Mouse (Mus musculus) MN1 (cell line): ENCODE measurements around the gene Flt3l.
A peak's percentile ranks its signal among the peaks of the same experiment; 100 is the strongest.
"Not testable (repeated sequence)": the region's sequence is repeated elsewhere in the genome, so short reads cannot be mapped to it uniquely, and the experiment has no call there.

Experiments used
- DNase-seq: peaks from one replicate; pipeline ENCODE4 v3.0.0-alpha.2; 2016; ENCODE audit warnings: low spot score

Flt3l gene

DNA sequence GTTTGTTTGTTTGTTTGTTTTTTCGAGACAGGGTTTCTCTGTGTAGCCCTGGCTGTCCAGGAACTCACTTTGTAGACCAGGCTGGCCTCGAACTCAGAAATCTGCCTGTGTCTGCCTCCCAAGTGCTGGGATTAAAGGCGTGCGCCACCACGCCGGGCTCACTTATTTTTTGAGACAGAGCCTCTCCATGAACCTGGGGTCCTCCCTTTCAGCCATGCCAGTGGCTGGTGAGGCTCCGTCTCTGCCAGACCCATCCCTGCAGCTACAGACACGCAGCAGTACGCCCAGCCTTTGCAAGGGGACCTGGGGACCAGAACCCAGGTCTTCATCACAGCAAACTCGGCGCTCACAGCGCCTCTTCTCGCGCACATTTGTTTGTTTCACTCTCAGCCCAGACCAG, 40.3 kb downstream of the Flt3l start:
- not testable (repeated sequence) for DNase-seq

DNA sequence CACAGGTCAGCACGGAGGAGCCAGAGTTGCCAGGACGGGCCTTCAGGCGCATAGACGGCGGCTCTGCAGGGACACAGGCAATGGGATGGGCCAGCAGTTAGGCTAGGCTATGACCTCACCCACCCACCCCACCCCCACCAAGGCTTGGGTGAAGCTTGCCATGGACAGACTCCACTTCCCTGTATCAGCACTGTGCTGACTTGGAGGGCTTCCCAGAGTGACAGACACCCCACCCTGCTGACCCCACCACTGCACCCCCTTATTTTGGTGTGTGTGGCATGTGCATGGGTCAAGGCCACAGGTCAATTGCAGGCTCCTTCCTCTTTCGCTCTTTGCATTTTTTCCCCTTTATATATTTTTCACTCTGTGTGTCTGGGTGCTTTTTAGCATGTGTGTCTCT, 40.9 kb downstream of the Flt3l start:
- no peak for DNase-seq

DNA sequence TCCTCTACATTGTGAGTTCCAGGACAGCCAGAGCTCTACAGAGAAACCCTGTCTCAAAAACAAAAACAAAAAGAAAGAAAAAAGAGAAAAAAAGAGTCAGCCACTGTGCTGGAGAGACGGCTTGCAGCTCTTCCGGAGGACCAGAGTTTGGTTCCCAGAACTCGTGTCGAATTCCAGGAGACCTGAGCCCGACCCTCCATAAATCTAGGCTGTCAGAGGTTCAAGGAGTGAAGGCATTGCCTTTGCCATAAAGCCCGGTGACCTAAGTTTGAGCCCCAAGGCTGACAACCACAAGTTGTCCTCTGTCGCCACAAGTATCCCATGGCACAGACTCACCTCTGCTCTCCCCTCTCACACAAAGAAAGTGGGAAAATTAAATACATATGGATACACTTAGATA, 42.1 kb downstream of the Flt3l start:
- no peak for DNase-seq

DNA sequence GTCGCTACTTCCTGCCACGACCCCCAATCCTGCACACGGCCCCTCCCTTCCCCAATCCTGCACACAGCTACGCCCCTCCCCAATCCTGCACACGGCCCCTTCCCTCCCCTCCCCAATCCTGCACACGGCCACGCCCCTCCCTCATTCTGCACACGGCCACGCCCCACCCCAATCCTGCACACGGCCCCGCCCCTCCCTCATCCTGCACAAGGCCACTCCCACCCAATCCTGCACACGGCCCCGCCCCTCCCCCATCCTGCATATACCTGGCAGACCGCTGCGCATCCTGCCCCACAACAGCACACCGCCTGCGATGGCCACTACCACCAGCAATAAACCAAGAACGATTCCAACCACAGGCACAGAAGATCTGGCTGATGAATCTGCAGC, 42.7 kb downstream of the Flt3l start:
- no peak for DNase-seq

DNA sequence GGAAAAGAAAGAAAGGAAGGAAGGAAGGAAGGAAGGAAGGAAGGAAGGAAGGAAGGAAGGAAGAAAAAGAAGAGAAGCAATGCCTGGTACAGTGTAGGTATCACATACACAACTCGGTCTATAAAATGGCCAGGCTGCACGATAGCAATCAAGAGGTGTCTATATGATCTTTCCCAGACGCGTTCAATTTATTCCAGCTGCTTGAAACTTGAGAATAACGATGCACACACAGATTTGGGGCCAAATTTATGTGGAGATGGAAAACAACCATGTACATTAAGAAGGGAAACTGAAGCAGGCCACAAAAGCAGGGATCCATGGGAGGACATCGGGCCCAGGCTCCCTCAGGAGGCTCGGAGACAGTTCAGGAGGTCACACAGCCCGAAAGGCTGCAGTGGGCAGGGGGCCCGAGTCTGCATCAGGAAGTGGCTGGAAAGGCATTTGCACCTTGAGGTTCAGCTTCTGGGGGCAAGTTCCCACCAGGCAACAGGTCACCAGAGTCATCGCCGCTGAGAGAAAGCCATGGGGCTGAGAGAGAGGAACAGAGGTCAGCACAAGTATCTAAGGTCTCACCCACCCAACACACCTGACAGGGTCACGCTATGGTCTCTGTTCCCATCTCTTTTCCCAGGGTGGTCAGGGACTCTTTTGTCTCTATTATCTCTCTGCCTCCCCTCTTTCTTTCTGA, 43.3 kb downstream of the Flt3l start:
- peak; percentile 37 for DNase-seq

DNA sequence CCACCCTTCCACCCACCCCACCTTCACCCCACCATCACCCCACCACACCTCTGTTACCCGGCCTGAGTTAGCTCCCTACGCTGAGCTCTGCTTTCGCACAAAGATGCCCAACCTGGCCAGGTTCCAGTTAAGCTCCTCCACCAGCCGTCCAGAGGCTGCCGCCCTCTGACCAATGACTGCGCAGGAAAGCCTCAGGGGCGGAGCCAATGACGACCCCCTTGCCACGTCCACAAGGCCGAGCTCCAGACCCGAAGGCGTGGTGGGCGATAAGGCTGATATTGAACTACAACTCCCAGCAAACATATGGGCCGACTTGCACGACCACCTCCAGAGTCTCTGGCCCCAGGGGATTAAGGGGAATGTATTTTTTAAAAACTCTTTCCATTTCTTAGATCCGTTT, 44.2 kb downstream of the Flt3l start, which contains the start of gene Rcn3:
Gene Rcn3 (minus strand): TSS at position 174 of the 400 bp plus-strand sequence.
- peak; percentile 88 for DNase-seq

DNA sequence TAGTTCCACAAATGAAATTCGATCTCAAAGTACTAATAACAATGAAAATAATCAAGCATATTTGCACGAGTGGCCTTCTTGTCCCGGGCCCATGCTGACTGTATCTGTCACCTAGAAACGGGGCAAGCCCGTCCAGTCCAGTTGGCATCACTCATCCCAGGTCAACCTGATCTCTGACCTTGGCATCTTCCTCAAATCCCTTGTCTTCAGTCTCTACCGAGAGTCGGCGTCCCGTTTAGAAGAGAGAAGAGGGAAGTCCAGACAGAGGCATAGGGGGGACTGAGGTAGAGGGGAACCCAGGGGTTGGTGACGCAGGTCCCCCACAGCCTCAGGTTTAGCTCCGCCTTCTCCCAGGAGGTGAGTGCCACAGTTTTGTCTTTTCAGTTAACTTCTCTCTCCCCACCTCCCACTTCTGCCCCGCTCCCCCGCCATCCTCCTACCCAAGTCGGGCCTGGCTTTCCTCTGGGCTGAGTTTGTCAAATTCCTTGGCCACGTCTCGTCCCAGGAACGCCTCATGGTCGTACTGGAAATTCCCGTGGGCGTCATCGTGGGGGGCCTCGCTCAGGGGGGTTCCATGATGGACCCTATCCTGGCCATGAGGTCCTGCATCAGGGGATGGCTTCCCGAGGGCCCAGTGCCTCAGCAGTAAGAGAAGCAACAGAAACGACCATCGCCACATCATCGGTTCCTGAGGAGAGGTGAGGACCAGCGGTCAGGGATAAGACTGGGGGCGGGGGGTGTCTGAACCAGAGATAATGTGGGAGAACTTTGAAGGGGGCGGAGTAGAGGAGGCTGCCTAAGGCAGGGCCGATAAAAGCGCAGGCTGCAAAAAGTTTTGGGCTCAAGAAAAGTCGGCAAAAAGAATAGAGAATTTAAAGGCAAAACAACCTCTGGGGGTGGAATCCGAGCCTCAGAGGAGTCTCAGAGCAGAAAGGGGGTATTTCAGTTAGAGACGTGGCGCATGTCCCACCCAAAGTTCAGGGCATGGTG, 44.9 kb downstream of the Flt3l start:
- DNase-seq: no peak

DNA sequence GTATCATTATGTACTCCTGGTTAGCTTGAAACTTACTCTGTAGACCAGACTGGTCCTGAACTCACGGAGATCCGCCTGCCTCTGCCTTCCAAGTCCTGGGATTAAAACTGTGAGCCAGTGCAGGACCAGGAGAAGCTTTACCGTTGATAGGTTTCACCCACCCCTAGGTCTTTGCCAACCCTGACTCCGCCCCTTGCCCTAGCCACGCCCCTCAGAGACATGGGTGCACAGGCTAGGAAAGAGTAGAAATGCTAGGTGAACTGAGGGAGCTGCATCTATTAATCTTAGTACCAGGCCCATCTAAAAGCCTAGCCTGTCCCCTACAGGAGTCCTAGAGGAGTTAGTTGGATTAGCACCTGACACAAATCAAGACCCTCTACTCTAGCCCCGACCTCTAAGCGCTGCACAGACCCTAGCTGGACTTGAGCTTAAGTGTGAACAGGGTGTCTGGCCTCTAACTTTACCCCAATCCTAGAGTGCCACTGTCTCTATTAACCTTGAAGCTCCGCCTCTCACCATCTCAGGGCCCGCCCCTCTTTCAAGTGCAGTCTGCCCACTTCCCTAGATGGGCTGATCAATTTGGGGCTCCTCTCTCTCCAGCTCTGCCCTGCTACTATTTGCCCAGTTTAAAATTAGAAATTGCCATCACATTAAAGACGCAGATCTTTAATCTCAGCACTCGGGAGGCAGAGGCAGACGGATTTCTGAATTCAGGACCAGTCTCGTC, 45.8 kb downstream of the Flt3l start:
- no peak for DNase-seq

DNA sequence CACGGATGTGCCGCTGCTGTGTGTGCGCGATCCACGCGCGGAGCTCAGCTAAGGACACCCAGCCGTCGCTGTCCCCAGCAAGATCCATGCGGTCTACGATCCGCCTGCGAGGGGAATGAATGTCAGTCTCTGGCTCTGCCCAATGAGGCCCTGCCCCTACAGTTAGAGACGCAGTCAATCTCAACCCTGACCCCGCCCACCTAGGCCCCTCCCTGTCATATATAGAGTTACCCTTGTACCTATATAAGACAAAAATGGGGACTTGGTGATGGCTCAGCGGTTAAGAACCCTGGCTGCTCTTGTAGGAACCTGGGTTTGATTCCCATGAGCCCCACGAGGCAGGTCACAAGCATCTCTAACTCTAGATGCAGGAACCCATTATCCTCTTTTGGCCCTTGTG, 47.6 kb downstream of the Flt3l start:
- DNase-seq: no peak

DNA sequence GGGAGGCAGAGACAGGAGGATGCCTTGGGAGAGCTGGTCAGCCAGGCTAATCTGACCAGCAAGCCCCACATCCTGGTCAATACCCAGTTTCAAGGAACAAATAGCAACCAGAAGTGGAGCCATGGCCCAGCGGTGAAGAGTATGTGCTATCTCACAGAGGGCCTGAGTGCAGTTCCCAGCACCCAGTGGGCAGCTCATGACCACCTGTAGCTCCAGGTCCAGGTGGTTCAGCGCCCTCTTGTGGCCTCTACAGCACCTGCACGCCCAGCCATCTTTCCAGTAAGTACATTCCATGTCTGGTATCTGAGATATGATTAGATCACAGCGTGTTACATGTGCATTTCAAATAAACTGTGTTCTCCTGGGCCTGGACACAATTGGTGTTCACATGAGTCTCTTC, 50.1 kb downstream of the Flt3l start:
- no peak for DNase-seq

DNA sequence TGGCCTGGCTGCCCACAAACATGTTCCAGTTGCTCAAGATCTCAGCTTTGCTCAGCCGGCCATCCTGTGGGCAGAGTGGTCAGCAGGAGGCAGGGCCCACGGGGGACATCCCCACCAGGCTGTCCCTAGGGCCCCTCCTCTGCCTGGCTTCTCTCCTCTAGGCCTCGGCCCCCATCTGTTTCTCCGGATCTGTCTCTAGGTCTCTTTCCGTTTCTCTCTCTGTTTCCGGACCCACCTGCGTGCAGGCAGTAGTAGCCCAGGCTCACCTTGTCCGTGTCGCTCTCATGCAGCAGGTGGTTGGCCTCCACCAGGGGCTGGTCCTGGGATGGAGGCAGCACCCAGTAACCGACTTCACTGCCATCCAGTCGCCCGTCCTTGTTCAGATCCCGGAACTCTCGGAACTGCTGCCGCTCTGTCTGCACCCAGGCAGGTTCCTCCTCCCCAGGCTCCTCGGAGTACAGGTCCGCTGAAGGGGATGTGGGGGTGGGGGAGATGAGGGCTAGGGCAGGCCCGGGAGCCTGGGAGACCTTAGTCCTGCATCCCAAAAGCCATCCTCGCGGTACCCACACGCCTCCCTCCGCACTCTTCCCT, 52.8 kb downstream of the Flt3l start:
- no peak for DNase-seq

DNA sequence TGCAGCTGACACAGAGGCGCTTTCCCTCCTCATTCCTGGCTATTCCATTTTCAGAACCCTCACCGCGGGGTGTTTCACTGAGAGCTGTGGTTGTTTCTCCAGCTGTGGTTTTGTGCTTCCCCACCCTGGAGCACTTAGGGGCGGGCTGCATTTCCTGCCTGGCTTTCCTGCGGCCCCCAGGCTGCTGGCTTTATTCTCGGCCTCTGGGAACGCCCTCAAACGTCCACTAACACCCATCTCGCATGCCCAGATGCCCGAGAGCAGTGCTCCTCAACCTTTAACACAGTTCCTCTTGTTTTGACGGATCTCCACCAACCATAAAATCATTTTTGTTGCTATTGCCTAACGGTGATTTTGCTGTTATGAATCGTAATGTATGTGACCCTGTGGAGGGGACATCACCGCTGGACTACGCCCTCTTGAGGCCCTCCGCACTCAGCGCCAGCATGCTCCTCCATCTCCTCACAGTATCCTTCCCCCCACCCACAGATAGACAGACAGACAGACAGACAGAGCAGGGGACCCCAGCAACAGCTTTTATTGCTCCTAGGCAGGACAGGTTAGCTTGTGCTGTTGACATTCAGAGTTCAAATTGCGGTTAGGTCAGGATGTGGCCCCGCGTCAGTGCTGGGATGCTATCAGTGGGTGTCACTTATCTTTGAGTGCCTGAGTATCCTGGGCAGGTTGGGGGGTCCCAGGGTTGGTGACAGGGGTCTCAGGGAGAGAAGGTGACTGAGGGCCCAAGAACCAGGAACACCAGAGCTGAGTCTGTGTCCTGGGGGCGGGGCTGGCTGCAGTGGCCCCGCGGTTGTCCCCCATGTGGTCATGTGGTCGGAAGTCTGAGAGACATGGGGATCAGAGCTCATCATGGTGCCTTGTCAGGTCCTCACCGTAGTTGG, 53.6 kb downstream of the Flt3l start:
- DNase-seq: no peak

DNA sequence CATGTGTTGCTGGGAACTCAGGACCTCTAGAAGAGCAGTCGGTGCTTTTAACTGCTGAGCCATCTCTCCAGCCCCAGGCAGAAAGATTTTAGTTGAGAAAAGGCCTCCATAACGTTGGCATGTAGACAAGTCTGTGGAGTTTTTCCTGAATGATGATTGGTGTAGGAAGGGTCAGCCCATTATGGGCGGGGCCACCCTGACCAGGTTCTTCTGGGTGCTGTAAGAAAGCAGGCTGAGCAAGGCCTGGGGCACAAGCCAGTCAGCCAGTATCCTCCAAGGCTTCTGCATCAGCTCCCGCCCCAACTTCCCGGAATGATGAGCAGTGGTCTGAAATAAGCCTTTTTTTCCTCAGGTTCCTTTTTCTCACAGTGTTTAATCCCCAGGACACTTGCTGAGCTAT, 55.2 kb downstream of the Flt3l start:
- no peak for DNase-seq

DNA sequence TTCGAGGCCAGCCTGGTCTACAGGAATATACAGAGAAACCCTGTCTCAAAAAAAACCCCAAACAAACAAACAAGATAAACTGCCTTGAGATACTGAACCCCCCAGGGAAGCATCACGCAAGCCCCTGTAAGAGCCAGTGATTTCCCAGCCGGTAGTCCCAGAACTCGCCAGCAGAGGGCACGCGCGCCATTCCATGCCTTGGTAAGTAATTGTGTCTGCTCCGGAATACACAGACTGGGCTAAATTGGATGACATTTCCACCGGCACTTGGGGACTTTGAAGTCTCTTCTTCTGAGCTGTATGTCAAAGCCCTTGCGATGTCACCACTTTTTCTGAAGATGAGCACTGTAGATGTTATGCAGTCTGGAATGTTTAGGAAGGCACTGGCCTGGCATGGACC, 56.4 kb downstream of the Flt3l start:
- peak; percentile 89 for DNase-seq
